Mouse (Mus musculus) embryonic facial prominence, embryonic 11.5 days (tissue): ENCODE results near the gene Gck. TPM values are rescaled to one million over a fixed set of nuclear protein-coding genes. Genes with fewer than 3 reads are reported as not detected.

ENCODE experiments used
- ATAC-seq: fragments of 200-750 bp; cut with Nextera tagmentation; replicated peaks from 2 replicates; pipeline ENCODE4 v1.8.0; 2017; ENCODE audit warnings: low read depth; ENCODE audit not compliant: insufficient number of reproducible peaks, low FRiP score, low TSS enrichment
- DNase-seq: peaks from one replicate; pipeline ENCODE4 v3.0.0-alpha.2; 2015; ENCODE audit warnings: low spot score
- H3K27ac ChIP-seq: fragments of 300-500 bp; sonication (generic); replicated peaks from 2 replicates; pipeline ENCODE4 v1.5.1; 2014; ENCODE audit warnings: mild to moderate bottlenecking, low read depth, low read length, control low read depth
- H3K27me3 ChIP-seq: fragments of 300-500 bp; sonication (generic); 2 replicates; pipeline ENCODE4 v1.6.1; 2014; ENCODE audit warnings: mild to moderate bottlenecking, low read length, moderate library complexity, mixed read lengths; ENCODE audit not compliant: control insufficient read depth, insufficient read depth
- H3K36me3 ChIP-seq: fragments of 300-500 bp; sonication (generic); replicated peaks from 2 replicates; pipeline ENCODE4 v1.6.1; 2014; ENCODE audit warnings: low read depth, mild to moderate bottlenecking, low read length, moderate library complexity, mixed read lengths; ENCODE audit not compliant: control insufficient read depth, insufficient read depth
- H3K4me1 ChIP-seq: fragments of 300-500 bp; sonication (generic); 2 replicates; pipeline ENCODE4 v1.6.1; 2014; ENCODE audit warnings: low read length, mixed read lengths; ENCODE audit not compliant: control insufficient read depth, insufficient read depth
- H3K4me2 ChIP-seq: fragments of 300-500 bp; sonication (generic); 2 replicates; pipeline ENCODE4 v1.6.1; 2014; ENCODE audit warnings: low read depth, mild to moderate bottlenecking, control low read depth, low read length, moderate library complexity
- H3K4me3 ChIP-seq: fragments of 300-500 bp; sonication (generic); 2 replicates; pipeline ENCODE4 v1.5.1; 2014; ENCODE audit warnings: low read depth, low read length, control low read depth
- H3K9ac ChIP-seq: fragments of 300-500 bp; sonication (generic); replicated peaks from 2 replicates; pipeline ENCODE4 v1.6.1; 2014; ENCODE audit warnings: mild to moderate bottlenecking, control low read depth, low read length
- H3K9me3 ChIP-seq: fragments of 300-500 bp; sonication (generic); replicated peaks from 2 replicates; pipeline ENCODE4 v1.6.1; 2016; ENCODE audit warnings: mild to moderate bottlenecking, low read length, inconsistent platforms, mixed read lengths; ENCODE audit not compliant: control insufficient read depth
- WGBS: fragments of 180-500 bp; shearing (Covaris S2); extraction: QIAGEN DNeasy Blood & Tissue Kit; methylation state at CpG from one replicate; pipeline ENCODE4 v1.1.7; 2014; 5-methylcytosine and 5-hydroxymethylcytosine counted together
- polyA plus RNA-seq: library from polyadenylated mRNA; unstranded; fragments of >200 nt; fragmentation: Nextera tagmentation; extraction: Ambion mirVana; gene quantifications from 2 replicates; pipeline ENCODE4 v1.2.1, GENCODE M21; 2014

Gene Gck
- polyA plus RNA-seq, 1 experiment from 2014 or later = 2.2 TPM

- no peak for ATAC-seq
- no peak overlapping the region for H3K4me3 ChIP-seq
- no peaks in the 10 kb centered on the region for H3K27me3 ChIP-seq
- H3K9me3 ChIP-seq = no peaks in the 10 kb centered on the region
- H3K36me3 ChIP-seq = peaks cover 10% of the 10 kb centered on the region
- H3K27ac ChIP-seq = no peak overlapping the region
- H3K4me1 ChIP-seq = no peaks in the 10 kb centered on the region
- no peak overlapping the region for H3K9ac ChIP-seq
- H3K4me2 ChIP-seq = no peak overlapping the region
- WGBS = 93% methylated on average over 16 of the region's 16 CpGs
- DNase-seq = no peak
Observed at GRCm38 (mm10) chr11:5869331-5869730, 80.5 kb downstream of the Gck start.

- WGBS = 89% methylated on average over 11 of the region's 12 CpGs
- Histone ChIP-seq H3K9ac (no peak overlapping the region), H3K4me1 (no peaks in the 10 kb centered on the region), H3K27ac (no peak overlapping the region), H3K27me3 (no peaks in the 10 kb centered on the region), H3K36me3 (peaks cover 4% of the 10 kb centered on the region), H3K9me3 (no peaks in the 10 kb centered on the region), H3K4me3 (no peak overlapping the region), H3K4me2 (no peak overlapping the region)
- ATAC-seq (no peak), DNase-seq (no peak)
Observed at GRCm38 (mm10) chr11:5868324-5868723, 81.6 kb downstream of the Gck start.

GRCm38 (mm10) chr11:5867196-5867595, 82.7 kb downstream of the Gck start:
- ATAC-seq = no peak
- 93% methylated on average over 2 of the region's 2 CpGs for WGBS

GRCm38 (mm10) chr11:5862394-5863105, 87.3 kb downstream of the Gck start:
- H3K4me1 ChIP-seq = peaks cover 2% of the 10 kb centered on the region; the same call in 1 of the 2 replicates
- H3K4me3 ChIP-seq = peak overlapping the region; percentile 35
- H3K9ac ChIP-seq = peak overlapping the region; percentile 56
- no peak for DNase-seq
- no peaks in the 10 kb centered on the region for H3K36me3 ChIP-seq
- peak overlapping the region; percentile 66 for H3K4me2 ChIP-seq
- ATAC-seq = no peak
- peaks cover 5% of the 10 kb centered on the region for H3K27me3 ChIP-seq
- H3K9me3 ChIP-seq = no peaks in the 10 kb centered on the region
- H3K27ac ChIP-seq = no peak overlapping the region
- WGBS = 24% methylated on average over 15 of the region's 15 CpGs

More at GRCm38 (mm10) chr11:5867196-5867595, 82.7 kb downstream of the Gck start:
- H3K9ac ChIP-seq = no peak overlapping the region
- no peak overlapping the region for H3K4me3 ChIP-seq
- no peak overlapping the region for H3K4me2 ChIP-seq
- DNase-seq = no peak
- no peaks in the 10 kb centered on the region; the same call in 1 of the 2 replicates for H3K27me3 ChIP-seq
- H3K27ac ChIP-seq = no peak overlapping the region
- H3K36me3 ChIP-seq = no peaks in the 10 kb centered on the region; the same call in 1 of the 2 replicates
- no peaks in the 10 kb centered on the region for H3K9me3 ChIP-seq
- no peaks in the 10 kb centered on the region; the same call in 1 of the 2 replicates for H3K4me1 ChIP-seq

GRCm38 (mm10) chr11:5861678-5862393, 88.0 kb downstream of the Gck start, which contains the start of gene Aebp1:
Gene Aebp1, plus strand, starts transcription at chr11:5861947.
- 4% methylated on average over 58 of the region's 59 CpGs for WGBS
- Histone ChIP-seq H3K4me2 (peak within 1 kb of the TSS; percentile 66), H3K36me3 (no peaks in the 10 kb centered on the region), H3K27ac (no peak within 1 kb of the TSS), H3K4me1 (peaks cover 2% of the 10 kb centered on the region; the same call in 1 of the 2 replicates), H3K4me3 (peak within 1 kb of the TSS; percentile 35), H3K9ac (peak within 1 kb of the TSS; percentile 56), H3K9me3 (no peaks in the 10 kb centered on the region), H3K27me3 (peaks cover 5% of the 10 kb centered on the region)
- DNase-seq (peak; percentile 62), ATAC-seq (peak; percentile 49)

- Histone ChIP-seq H3K36me3 (no peaks in the 10 kb centered on the region), H3K9ac (no peak overlapping the region), H3K9me3 (no peaks in the 10 kb centered on the region), H3K4me3 (no peak overlapping the region), H3K27ac (no peak overlapping the region), H3K27me3 (peaks cover 5% of the 10 kb centered on the region), H3K4me1 (peaks cover 2% of the 10 kb centered on the region; the same call in 1 of the 2 replicates), H3K4me2 (no peak overlapping the region)
- no peak for DNase-seq
- 68% methylated on average over 6 of the region's 6 CpGs for WGBS
- ATAC-seq = no peak
Observed at GRCm38 (mm10) chr11:5860639-5861038, 89.2 kb downstream of the Gck start.

GRCm38 (mm10) chr11:5859883-5860550, 89.9 kb downstream of the Gck start:
- 83% methylated on average over 13 of the region's 13 CpGs for WGBS
- peaks cover 5% of the 10 kb centered on the region for H3K27me3 ChIP-seq
- H3K4me3 ChIP-seq = no peak overlapping the region
- H3K9ac ChIP-seq = no peak overlapping the region
- H3K27ac ChIP-seq = no peak overlapping the region
- H3K4me2 ChIP-seq = no peak overlapping the region
- ATAC-seq = no peak
- H3K36me3 ChIP-seq = no peaks in the 10 kb centered on the region
- no peak for DNase-seq
- H3K9me3 ChIP-seq = no peaks in the 10 kb centered on the region
- peaks cover 2% of the 10 kb centered on the region; the same call in 1 of the 2 replicates for H3K4me1 ChIP-seq
